Mouse (Mus musculus) spleen, adult 2 months (tissue): ENCODE measurements around the gene St6galnac4.

Experiments used
- CTCF ChIP-seq: fragments of 200-500 bp; IDR thresholded peaks from 2 replicates; pipeline ENCODE4 v1.5.1; 2011; ENCODE audit warnings: mild to moderate bottlenecking, inconsistent platforms; ENCODE audit not compliant: insufficient read depth, insufficient read length, insufficient replicate concordance; ENCODE audit errors: extremely low read depth
- POLR2A ChIP-seq: fragments of 200-500 bp; IDR thresholded peaks from 2 replicates; pipeline ENCODE4 v1.6.1; 2011; ENCODE audit warnings: low read depth, low read length, inconsistent platforms

DNA sequence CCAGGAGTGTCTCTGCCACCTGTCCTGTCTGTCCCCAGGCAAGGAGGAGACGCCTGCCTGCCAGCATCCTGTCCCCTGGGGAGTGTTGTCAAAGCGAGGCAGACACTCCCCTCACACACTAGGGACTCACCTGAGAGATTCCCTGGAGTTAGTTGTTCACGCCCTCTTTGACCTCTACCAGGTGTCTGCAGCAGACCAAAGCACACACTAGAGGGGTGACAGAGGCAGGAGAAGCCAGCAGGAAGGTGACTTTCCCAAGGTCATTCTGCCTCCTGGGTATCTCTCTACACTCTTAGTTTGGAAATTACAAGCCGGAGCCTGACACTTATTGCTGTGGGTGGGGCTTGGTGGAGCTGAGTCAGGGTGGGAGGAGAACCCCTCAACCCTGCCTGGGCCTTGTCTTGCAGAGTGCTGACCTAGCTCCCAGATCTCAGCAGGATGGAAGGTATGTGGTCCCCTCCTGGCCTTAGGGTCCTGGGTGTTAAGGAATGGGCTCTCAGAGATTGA is 41.2 kb downstream of the St6galnac4 start:
- TF ChIP-seq CTCF (no peak), POLR2A (no peak)
